Mouse (Mus musculus) forebrain, embryonic 14.5 days (tissue): ENCODE measurements at regions not wholly inside any gene's neighbourhood (a gene's known extent, or its start where the extent isn't known, plus 50 kb on each side); places are given as distances from the start of the nearest gene placed in this dataset.

ENCODE experiments used
- ATAC-seq: fragments of 200-750 bp; cut with Nextera tagmentation; 2 replicates; pipeline ENCODE4 v1.8.0; 2017; ENCODE audit warnings: mild to moderate bottlenecking, moderate library complexity
- DNase-seq: peaks from one replicate; pipeline ENCODE4 v3.0.0-alpha.2; 2015; ENCODE audit warnings: low spot score
- H3K27ac ChIP-seq: fragments of 300-500 bp; sonication (generic); 2 replicates; pipeline ENCODE4 v1.5.1; 2014; ENCODE audit warnings: low read depth, mild to moderate bottlenecking, control low read depth, low read length, moderate library complexity
- H3K27me3 ChIP-seq: fragments of 300-500 bp; sonication (generic); replicated peaks from 2 replicates; pipeline ENCODE4 v1.6.1; 2014; ENCODE audit warnings: low read length, control low read depth, mixed read lengths; ENCODE audit not compliant: control insufficient read depth, insufficient read depth
- H3K36me3 ChIP-seq: fragments of 300-500 bp; sonication (generic); 2 replicates; pipeline ENCODE4 v1.6.1; 2014; ENCODE audit warnings: low read length, control low read depth; ENCODE audit not compliant: control insufficient read depth, insufficient read depth
- H3K4me1 ChIP-seq: fragments of 300-500 bp; sonication (generic); 2 replicates; pipeline ENCODE4 v1.6.1; 2014; ENCODE audit warnings: antibody characterized with exemption, low read length, control low read depth; ENCODE audit not compliant: control insufficient read depth, insufficient read depth
- H3K4me2 ChIP-seq: fragments of 300-500 bp; sonication (generic); 2 replicates; pipeline ENCODE4 v1.6.1; 2014; ENCODE audit warnings: mild to moderate bottlenecking, control low read depth, low read length
- H3K4me3 ChIP-seq: fragments of 300-500 bp; sonication (generic); 2 replicates; pipeline ENCODE4 v1.5.1; 2014; ENCODE audit warnings: low read depth, low read length, control low read depth
- H3K9ac ChIP-seq: fragments of 300-500 bp; sonication (generic); 2 replicates; pipeline ENCODE4 v1.6.1; 2014; ENCODE audit warnings: mild to moderate bottlenecking, low read length, control low read depth, moderate library complexity
- H3K9me3 ChIP-seq: fragments of 300-500 bp; sonication (generic); replicated peaks from 2 replicates; pipeline ENCODE4 v1.6.1; 2016; ENCODE audit warnings: low read length, control low read depth, mixed read lengths; ENCODE audit not compliant: control insufficient read depth
- WGBS: fragments of 180-500 bp; shearing (Covaris S2); extraction: QIAGEN DNeasy Blood & Tissue Kit; methylation state at CpG from one replicate; pipeline ENCODE4 v1.1.7; 2014; 5-methylcytosine and 5-hydroxymethylcytosine counted together

DNA sequence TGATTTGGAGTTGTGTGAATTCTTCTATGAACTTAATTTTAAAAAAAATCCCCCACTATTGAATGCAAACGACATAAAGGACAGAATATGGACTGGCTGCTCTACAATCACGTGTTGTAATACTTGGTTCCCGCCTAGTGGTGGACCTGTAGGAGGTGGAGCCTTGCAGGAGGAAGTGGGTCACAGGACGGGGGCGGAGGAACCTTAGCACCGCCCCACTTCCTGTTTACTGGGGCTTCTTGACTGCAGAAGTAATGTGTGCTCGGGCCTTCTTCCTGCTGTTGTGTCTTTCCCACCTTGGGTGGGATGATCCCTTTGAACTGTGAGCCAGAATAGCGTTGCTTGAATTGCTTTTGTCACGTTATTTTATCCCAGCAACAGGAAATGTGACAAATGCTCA, 52.2 kb upstream of the Tmem108 start:
- 91% methylated on average over 9 of the region's 9 CpGs for WGBS
- no peaks in the 10 kb centered on the region for H3K4me1 ChIP-seq
- no peak for ATAC-seq
- H3K27ac ChIP-seq = no peak overlapping the region
- H3K4me2 ChIP-seq = no peak overlapping the region
- H3K27me3 ChIP-seq = no peaks in the 10 kb centered on the region
- H3K9ac ChIP-seq = no peak overlapping the region
- H3K36me3 ChIP-seq = no peaks in the 10 kb centered on the region
- H3K9me3 ChIP-seq = no peaks in the 10 kb centered on the region
- no peak overlapping the region for H3K4me3 ChIP-seq
- no peak for DNase-seq

DNA sequence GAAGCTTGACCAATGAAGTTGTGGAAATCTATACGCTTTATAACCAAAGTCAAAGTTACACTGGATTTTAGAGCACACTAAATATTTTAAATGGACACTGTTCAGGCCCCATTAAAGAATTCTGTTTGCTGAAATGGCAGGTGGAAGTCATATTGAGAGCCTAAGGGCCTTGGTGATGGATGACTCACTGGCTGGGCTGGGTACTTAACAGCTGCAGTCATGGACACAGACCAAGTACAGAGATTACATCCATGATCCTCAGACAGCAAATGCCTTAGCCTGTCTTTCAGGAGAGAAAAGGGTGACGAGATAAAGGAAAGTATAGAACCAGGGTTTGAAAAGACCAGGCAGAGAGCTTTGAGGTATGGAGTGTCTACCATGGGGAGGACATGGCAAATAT, 57.4 kb upstream of the Tmem108 start:
- H3K4me2 ChIP-seq = no peak overlapping the region
- no peak for DNase-seq
- H3K27ac ChIP-seq = no peak overlapping the region
- H3K9me3 ChIP-seq = no peaks in the 10 kb centered on the region
- H3K9ac ChIP-seq = no peak overlapping the region
- H3K27me3 ChIP-seq = no peaks in the 10 kb centered on the region
- H3K36me3 ChIP-seq = no peaks in the 10 kb centered on the region
- no peaks in the 10 kb centered on the region for H3K4me1 ChIP-seq
- no peak overlapping the region for H3K4me3 ChIP-seq
- no peak for ATAC-seq
- WGBS = 85% methylated on average over 2 of the region's 2 CpGs

DNA sequence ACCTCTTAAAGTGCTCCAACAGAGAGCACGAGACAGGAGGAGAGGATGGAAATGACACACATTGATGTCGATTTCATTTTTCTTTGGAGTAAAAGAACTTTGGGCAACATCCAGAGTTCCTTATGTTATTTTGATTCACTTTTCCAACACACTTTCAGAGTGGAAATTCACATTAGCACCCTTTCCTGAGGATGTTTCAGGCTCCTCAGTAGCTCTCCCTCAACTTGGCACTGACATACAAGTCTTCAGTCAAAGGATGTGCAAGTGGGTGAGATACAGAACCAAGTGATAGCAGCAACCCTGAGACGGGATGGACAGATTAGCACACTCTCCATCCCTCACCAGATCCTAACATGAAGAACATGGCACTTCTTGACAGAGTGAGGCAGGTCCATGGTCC, 60.0 kb upstream of the Tmem108 start:
- H3K4me2 ChIP-seq = no peak overlapping the region
- H3K4me1 ChIP-seq = no peaks in the 10 kb centered on the region
- no peak overlapping the region for H3K27ac ChIP-seq
- no peaks in the 10 kb centered on the region for H3K27me3 ChIP-seq
- ATAC-seq (no peak; the same call in 1 of the 2 replicates), DNase-seq (peak; percentile 38)
- H3K9ac ChIP-seq = no peak overlapping the region
- 84% methylated on average over 3 of the region's 3 CpGs for WGBS
- H3K4me3 ChIP-seq = no peak overlapping the region
- no peaks in the 10 kb centered on the region for H3K9me3 ChIP-seq
- no peaks in the 10 kb centered on the region for H3K36me3 ChIP-seq

DNA sequence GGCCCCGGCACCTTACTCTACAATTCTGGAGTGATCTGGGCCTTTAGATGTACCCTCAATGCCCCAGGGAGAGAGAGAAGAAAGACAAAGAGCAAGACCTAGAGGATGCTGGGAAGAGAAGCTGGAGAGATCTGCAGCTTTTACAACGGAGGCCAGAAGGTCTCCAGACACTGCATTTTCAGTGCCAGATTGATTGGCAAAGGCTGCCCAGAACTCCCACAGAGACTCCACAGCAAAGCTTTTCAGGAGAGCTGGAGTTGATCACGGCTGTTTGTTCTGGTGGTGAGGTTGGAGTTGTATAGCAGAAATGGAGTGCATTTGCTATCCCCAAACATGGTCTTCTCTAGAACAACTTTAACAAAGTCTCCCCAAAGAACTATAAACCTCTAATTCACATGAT, 61.9 kb upstream of the Tmem108 start:
- WGBS = 55% methylated on average over 3 of the region's 3 CpGs
- DNase-seq = no peak
- no peak for ATAC-seq
- Histone ChIP-seq H3K4me1 (no peaks in the 10 kb centered on the region), H3K9me3 (no peaks in the 10 kb centered on the region), H3K36me3 (no peaks in the 10 kb centered on the region), H3K4me3 (no peak overlapping the region), H3K27me3 (no peaks in the 10 kb centered on the region), H3K4me2 (no peak overlapping the region), H3K9ac (no peak overlapping the region), H3K27ac (no peak overlapping the region)

DNA sequence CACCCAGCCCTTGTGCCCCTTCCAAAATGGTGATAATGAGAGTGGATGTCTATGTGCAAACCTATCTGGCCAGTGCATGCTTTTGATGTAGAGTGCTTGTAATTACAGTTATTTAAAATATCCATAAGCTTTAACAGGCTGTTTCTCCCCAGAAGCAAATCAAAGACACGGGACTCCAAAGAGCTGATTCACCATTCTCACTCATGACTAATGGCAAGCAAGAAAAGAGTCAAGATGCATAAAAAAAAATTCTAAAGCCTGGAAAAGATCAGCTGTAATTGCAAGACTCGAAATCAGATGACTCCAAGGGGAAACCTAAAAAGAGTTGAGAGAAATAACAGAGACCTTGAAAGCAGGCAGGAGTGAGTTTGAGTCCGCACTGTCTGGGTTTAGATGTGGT, 79.6 kb upstream of the Tmem108 start:
- H3K27me3 ChIP-seq = no peaks in the 10 kb centered on the region
- no peak overlapping the region for H3K27ac ChIP-seq
- no peaks in the 10 kb centered on the region for H3K4me1 ChIP-seq
- ATAC-seq (no peak), DNase-seq (no peak)
- H3K4me3 ChIP-seq = no peak overlapping the region
- H3K36me3 ChIP-seq = no peaks in the 10 kb centered on the region
- H3K9me3 ChIP-seq = no peaks in the 10 kb centered on the region
- no peak overlapping the region for H3K9ac ChIP-seq
- no peak overlapping the region for H3K4me2 ChIP-seq
- 86% methylated on average over 3 of the region's 3 CpGs for WGBS

DNA sequence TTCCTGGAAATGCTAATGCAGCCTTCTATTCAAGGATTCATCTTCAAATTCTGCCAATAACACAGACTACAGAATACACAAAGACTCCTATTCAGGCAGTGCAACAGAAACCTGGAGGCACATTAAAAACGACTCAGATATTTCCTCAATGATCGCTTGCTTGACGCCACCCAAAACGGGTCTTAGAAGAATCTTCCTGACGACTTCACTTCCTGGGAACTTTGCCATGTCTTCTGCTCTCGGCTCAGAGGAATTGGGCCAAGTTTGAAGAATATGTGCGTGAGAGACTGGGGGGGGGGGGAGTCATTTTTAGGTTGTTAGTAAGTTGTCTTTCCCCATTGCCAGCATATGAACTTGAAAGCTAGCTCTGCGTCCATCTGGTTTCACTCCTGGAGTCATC, 82.2 kb upstream of the Tmem108 start:
- no peak for ATAC-seq
- no peak overlapping the region for H3K27ac ChIP-seq
- WGBS = 45% methylated on average over 8 of the region's 8 CpGs

DNA sequence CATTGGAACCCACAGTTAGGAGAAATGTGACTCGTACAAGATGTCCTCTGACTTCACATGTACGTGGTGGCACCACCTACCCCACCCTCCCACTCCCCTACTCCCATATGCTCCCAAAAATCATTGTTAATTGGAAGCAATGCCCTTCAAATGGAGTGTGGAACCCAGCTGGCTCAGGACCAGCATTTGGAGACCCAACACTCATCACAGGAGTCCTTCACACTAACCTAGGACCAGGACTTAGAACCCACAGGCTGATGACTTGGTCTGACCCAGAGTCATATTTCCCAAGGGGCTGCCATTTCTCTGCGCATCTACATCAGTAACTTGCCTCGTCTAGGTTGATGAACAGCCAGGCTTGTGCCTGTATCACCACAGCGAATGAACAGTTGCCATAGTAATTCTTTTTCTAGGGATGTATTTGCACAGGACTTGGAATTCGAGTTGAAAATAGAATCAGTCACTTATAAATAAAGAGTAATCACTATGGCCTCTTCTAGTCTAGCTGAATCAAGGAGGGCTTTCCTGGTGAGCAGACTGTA, 84.3 kb upstream of the Tmem108 start:
- Histone ChIP-seq H3K27ac (no peak overlapping the region), H3K27me3 (no peaks in the 10 kb centered on the region), H3K36me3 (no peaks in the 10 kb centered on the region), H3K4me1 (no peaks in the 10 kb centered on the region), H3K4me3 (no peak overlapping the region), H3K9ac (no peak overlapping the region), H3K9me3 (no peaks in the 10 kb centered on the region), H3K4me2 (no peak overlapping the region)
- no peak for DNase-seq
- 81% methylated on average over 6 of the region's 6 CpGs for WGBS
- ATAC-seq = no peak

More for the DNA sequence above, 82.2 kb upstream of the Tmem108 start:
- peak; percentile 65 for DNase-seq
- Histone ChIP-seq H3K9ac (no peak overlapping the region), H3K4me3 (no peak overlapping the region), H3K4me1 (no peaks in the 10 kb centered on the region), H3K36me3 (no peaks in the 10 kb centered on the region), H3K27me3 (no peaks in the 10 kb centered on the region), H3K9me3 (no peaks in the 10 kb centered on the region), H3K4me2 (no peak overlapping the region)

DNA sequence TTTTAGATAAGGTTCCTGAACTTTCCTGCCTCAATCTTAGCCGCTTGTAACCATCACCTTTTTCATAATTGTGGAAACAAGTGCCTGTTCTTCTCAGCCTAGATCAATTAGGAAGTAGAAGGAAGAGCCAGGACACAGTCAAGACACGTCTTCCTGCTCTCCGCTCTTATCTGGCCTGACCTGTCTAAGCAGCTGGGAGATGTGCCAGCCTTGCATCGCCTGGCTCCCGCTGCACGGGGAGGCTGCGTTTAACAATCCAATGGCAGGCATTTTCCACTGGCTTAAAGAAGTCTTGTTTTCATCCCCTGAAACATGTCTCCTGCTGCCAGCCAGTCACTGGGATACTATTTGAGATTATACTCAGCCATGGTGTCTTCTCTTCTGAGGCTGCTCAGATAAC, 86.3 kb upstream of the Tmem108 start:
- Histone ChIP-seq H3K9ac (no peak overlapping the region), H3K27ac (no peak overlapping the region), H3K9me3 (no peaks in the 10 kb centered on the region), H3K27me3 (no peaks in the 10 kb centered on the region), H3K36me3 (no peaks in the 10 kb centered on the region), H3K4me3 (no peak overlapping the region), H3K4me1 (no peaks in the 10 kb centered on the region), H3K4me2 (no peak overlapping the region)
- ATAC-seq = no peak
- no peak for DNase-seq
- 65% methylated on average over 7 of the region's 7 CpGs for WGBS

DNA sequence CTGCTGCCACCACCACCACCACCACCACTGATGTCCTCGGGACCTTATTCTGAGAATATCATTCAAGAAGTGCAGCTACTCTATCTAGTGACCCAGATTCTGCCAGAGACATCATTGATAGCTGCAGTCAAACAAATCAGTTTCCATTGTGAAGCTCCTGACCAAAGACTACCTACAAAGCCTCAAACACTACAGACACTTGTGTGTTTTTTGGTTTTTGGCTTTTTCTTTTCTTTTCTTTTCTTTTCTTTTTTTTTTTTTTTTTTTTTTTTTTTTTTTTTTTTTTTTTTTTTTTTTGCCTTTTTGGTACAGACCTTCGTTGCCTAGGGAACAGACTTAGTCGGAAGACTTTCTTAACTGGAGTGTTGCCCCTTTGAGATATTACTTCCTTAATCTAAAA, 87.4 kb upstream of the Tmem108 start:
- no peak for ATAC-seq
- Histone ChIP-seq H3K36me3 (no peaks in the 10 kb centered on the region), H3K9me3 (peaks cover 7% of the 10 kb centered on the region; the same call in 1 of the 2 replicates), H3K9ac (no peak overlapping the region), H3K27me3 (no peaks in the 10 kb centered on the region), H3K4me2 (no peak overlapping the region), H3K4me3 (no peak overlapping the region), H3K4me1 (no peaks in the 10 kb centered on the region), H3K27ac (no peak overlapping the region)
- WGBS = 89% methylated on average over 3 of the region's 3 CpGs
- DNase-seq = no peak
